Mouse (Mus musculus) cerebellum, adult 2 months (tissue): Measurements from ENCODE around the gene Abca13.

Source experiments
- CTCF ChIP-seq: fragments of 200-500 bp; IDR thresholded peaks from 2 replicates; pipeline ENCODE4 v1.5.1; 2011; ENCODE audit warnings: low read depth, mild to moderate bottlenecking, control low read depth, low read length, moderate library complexity, borderline replicate concordance; ENCODE audit not compliant: insufficient read depth
- POLR2A ChIP-seq: fragments of 200-500 bp; IDR thresholded peaks from 2 replicates; pipeline ENCODE4 v1.6.1; 2011; ENCODE audit warnings: low read length, control low read depth, borderline replicate concordance; ENCODE audit not compliant: insufficient read depth

GRCm38 (mm10) chr11:9608249-9608648 lies 416.5 kb downstream of the Abca13 start:
- TF ChIP-seq CTCF = no peak
- TF ChIP-seq POLR2A = no peak
